Mouse (Mus musculus): ENCODE results near the gene Rhbdd1.

Gene Rhbdd1

GRCm38 (mm10) chr1:82316111-82316745 is at the start of gene Rhbdd1:
Gene Rhbdd1 (plus strand): TSS chr1:82316452.
- WGBS = 5% methylated on average over 47 of the region's 47 CpGs

GRCm38 (mm10) chr1:82267547-82267946 is 48.7 kb upstream of the Rhbdd1 start:
- WGBS = 60% methylated on average over 4 of the region's 4 CpGs

- 68% methylated on average over 5 of the region's 5 CpGs for WGBS
Measured at GRCm38 (mm10) chr1:82272231-82272630, 44.0 kb upstream of the Rhbdd1 start.

GRCm38 (mm10) chr1:82273529-82273928 is 42.7 kb upstream of the Rhbdd1 start:
- WGBS = 53% methylated on average over 6 of the region's 6 CpGs

GRCm38 (mm10) chr1:82274361-82274760 is 41.9 kb upstream of the Rhbdd1 start:
- WGBS = 53% methylated on average over 1 of the region's 1 CpGs

- WGBS = 49% methylated on average over 1 of the region's 1 CpGs
Measured at GRCm38 (mm10) chr1:82279768-82280167, 36.5 kb upstream of the Rhbdd1 start.

- 70% methylated on average over 6 of the region's 6 CpGs for WGBS
Measured at GRCm38 (mm10) chr1:82281823-82282222, 34.4 kb upstream of the Rhbdd1 start.

GRCm38 (mm10) chr1:82282992-82283611 is 33.1 kb upstream of the Rhbdd1 start:
- WGBS = under 1% methylated on average over 35 of the region's 35 CpGs

GRCm38 (mm10) chr1:82283901-82284301 is 32.4 kb upstream of the Rhbdd1 start:
- WGBS = 32% methylated on average over 1 of the region's 1 CpGs

GRCm38 (mm10) chr1:82284403-82284802 is 31.8 kb upstream of the Rhbdd1 start:
- 18% methylated on average over 4 of the region's 4 CpGs for whole genome bisulfite sequencing

- WGBS = 29% methylated on average over 5 of the region's 5 CpGs
Measured at GRCm38 (mm10) chr1:82285461-82286189, 30.6 kb upstream of the Rhbdd1 start.

- WGBS = 16% methylated on average over 15 of the region's 15 CpGs
Measured at GRCm38 (mm10) chr1:82286190-82287051, 29.8 kb upstream of the Rhbdd1 start.

GRCm38 (mm10) chr1:82287052-82287775 is 29.0 kb upstream of the Rhbdd1 start:
- 50% methylated on average over 22 of the region's 22 CpGs for WGBS

- 77% methylated on average over 16 of the region's 16 CpGs for WGBS
Measured at GRCm38 (mm10) chr1:82287776-82288325, 28.4 kb upstream of the Rhbdd1 start.

- 87% methylated on average over 18 of the region's 18 CpGs for WGBS
Measured at GRCm38 (mm10) chr1:82288421-82288990, 27.7 kb upstream of the Rhbdd1 start.

- 64% methylated on average over 35 of the region's 35 CpGs for WGBS
Measured at GRCm38 (mm10) chr1:82289116-82289989, 26.9 kb upstream of the Rhbdd1 start.

GRCm38 (mm10) chr1:82289990-82290681 is 26.1 kb upstream of the Rhbdd1 start:
- WGBS = under 1% methylated on average over 45 of the region's 45 CpGs

- under 1% methylated on average over 31 of the region's 31 CpGs for WGBS
Measured at GRCm38 (mm10) chr1:82290723-82291150, 25.5 kb upstream of the Rhbdd1 start.
